Mouse (Mus musculus) cerebellum, adult 2 months (tissue): ENCODE data around the gene Cog7.

Source experiments
- CTCF ChIP-seq: fragments of 200-500 bp; IDR thresholded peaks from 2 replicates; pipeline ENCODE4 v1.5.1; 2011; ENCODE audit warnings: low read depth, mild to moderate bottlenecking, control low read depth, low read length, moderate library complexity, borderline replicate concordance; ENCODE audit not compliant: insufficient read depth
- POLR2A ChIP-seq: fragments of 200-500 bp; IDR thresholded peaks from 2 replicates; pipeline ENCODE4 v1.6.1; 2011; ENCODE audit warnings: low read length, control low read depth, borderline replicate concordance; ENCODE audit not compliant: insufficient read depth

DNA sequence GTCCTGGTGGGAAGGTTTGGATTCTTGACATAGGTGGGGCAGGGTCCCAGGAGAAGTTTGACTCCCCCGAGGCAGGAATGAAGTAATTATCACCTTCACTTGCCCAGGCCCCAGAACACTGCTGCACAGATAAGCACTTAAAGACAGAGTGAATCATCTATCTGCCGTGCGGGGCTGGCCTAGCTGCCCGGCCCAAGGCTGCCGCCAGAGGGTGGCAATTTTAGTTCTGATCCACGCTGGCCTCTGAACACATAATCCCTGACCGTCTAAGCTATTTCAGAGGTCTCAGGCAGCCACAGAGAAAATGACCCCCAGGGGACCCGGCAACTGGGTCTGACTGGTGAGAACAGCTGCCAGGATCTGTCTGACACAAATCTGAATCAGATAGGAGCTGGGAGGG, 33.6 kb upstream of the Cog7 start:
- TF ChIP-seq CTCF (no peak), POLR2A (no peak)
